Mouse (Mus musculus) kidney, postnatal 4 days (tissue): ENCODE data around the gene Ezr.
"Not testable (repeated sequence)": the region's sequence is repeated elsewhere in the genome, so short reads cannot be mapped to it uniquely, and the experiment has no call there.

Experiments
- DNase-seq, 2 experiments: peaks; one replicate each; pipeline ENCODE4 v3.0.0; 2021; ENCODE audit warnings: mixed read lengths in 2 of 2

Gene Ezr

DNA sequence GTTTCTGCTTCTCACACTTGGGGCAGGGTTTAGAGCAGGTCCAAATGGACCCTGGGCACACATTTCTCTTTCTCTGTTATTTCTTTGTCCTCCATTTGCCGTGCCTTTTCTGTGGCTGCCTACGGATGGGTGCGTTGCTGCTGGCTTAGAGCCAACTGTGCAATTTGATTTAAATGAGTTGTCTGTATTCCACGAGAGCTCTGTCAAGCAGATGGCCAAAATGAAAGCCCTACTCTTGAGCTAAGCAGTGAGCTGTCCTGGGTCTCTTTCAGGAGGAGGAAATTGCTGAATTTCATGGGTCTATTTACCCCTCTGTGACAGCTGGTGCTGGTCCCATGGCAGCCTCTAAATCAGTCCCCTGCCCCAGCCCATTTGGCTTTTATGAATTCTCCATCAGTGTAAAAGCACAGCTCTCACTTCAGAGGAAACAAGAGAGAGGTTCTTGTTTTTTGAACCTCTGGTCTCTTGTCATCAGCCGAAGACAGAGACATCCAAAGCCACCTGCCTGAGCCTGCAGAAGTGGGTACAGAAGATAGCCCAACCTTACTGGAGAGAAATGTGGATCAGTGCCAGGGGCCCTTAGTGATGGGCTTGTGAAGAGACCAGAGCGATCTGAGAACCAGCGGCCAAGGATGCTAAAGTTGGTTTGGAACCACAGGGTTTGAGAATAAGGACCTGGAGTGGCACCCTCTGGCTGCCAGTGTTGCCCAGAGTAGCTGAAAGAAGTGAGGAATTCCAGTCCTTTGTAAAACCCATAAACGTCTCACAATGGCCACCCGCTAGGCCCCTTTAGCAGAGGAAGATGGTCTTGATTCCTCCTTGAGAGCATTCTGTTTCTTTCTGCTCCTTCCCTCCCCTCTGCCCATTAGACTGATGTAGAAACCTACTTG, 79.0 kb downstream of the Ezr start:
- not testable (repeated sequence) for DNase-seq

GRCm38 (mm10) chr17:6702625-6703221, 79.9 kb downstream of the Ezr start:
- not testable (repeated sequence) for DNase-seq

DNA sequence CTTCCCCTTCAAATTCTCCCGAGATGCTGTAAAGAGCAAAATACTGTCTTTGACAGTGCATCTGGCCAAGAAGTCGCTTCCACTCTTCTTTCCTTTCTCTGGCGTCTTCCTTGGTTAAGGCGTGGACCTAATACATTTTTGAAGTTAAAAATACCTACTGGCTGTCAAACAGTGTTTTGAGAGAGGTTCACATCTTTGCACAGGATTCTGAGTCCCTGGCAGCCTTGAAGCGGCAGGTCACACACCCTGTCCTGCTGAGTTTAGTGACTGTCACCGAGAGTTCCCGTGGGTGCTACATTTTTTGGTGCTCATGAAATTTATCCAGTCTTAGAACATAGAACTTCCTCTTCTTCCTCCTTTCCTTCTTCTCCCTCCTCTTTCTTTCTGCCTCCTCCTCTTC, 82.5 kb downstream of the Ezr start:
- DNase-seq, result not testable (repeated sequence)

DNA sequence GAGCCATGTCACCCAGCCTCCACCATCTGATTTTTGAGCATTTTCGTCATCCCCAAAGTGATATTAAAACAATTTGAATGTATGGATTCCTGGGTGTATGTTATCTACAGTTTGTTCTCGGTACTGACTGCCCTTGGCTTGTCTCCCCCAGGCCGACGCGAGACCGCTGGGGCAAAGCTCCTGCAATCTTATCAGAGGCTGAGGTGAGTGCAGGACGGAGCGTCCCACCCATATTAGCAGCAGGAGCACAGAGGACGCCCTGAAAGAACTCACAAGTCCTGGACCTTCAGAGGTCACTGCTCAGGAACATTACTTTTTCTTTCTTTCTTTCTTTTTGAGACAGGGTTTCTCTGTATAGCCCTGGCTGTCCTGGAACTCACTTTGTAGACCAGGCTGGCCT, 83.1 kb downstream of the Ezr start:
- DNase-seq, result not testable (repeated sequence)

DNA sequence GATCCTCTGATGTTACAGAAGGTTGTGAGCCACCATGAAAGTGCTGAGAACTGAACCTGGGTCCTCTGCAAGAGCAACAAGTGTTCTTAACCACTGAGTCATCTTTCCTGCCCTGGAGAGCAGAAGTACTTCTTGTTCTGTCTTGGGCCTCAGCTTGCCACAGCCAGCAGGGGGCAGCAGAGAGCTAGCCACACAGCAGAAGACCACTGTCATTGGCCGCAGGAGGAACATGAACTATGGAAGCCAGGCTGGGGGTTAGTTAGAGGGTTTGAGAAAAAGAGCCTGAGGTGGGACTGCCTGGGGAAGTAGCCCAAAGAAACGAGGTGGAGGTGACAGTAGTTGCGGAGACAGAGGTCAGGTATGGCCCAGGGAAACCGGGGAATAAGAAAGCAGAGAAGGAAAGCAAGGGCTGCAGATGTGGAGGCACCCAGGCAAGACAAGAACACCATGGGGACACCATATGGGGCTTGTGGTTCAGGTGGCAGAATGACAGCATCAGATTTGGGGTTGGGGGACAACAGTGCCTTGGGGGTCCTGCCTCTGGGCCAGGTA, 85.3 kb downstream of the Ezr start:
- DNase-seq, result peak; percentile 56 to 72

- DNase-seq, result not testable (repeated sequence)
Measured at GRCm38 (mm10) chr17:6696521-6696920, 86.1 kb downstream of the Ezr start.

DNA sequence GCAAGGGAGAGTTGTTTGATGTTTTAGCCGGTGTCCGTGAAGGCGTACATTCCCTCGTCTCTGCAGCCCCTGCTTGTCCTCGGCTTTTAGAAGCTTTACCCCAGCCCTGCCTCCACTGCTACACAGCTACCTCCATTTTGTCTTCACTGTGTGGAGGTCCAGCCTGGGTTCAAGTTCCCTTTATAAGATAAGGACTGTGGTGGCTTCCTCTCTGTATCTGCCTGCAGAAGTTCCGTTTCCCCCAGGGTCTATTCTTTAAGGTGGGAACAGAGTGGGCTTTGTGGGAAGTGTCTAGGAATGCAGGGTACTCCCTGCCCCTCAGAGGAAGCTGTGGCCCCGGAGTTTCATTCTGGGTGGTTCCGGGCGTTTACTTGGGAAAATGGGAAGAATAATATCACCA, 86.9 kb downstream of the Ezr start:
- DNase-seq, result not testable (repeated sequence)

DNA sequence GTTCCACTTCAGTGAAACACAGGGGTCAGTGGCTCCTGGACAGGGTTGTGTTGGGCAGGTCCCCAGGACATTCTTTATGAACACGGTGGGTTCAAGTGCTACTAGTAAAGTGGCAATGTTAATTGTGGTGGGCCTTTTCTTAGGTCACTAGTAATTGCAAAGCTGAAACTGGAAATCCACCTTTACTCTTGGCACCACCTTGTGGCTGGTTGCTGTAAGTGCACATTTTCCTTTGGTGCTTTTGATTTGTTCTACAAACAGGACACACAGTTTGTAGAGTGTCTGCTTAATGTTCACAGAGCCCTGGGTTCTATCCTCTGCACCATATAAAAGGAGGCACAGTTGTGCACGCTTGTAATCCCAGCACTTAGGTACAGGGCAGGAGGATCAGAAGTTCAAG, 91.0 kb downstream of the Ezr start:
- DNase-seq, result peak; percentile 92 to 93

DNA sequence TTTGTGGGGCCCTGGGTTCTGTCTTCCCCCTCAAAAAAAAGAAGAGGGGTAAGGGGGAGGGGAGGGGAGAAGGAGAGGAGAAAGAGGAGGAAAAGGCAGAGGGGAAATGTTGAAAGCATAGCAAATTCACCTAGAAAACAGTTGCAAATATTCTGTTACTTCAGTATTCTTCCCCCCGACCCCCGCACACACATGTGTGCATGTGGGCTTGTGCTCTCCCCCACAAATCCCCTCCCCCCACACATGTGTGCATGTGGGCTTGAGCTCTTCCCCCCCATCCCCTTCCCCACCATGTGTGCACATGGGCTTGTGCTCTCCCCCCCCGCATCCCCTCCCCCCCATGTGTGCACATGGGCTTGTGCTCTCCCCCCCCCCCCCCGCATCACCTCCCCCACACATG, 93.2 kb downstream of the Ezr start:
- not testable (repeated sequence) for DNase-seq
